Mouse (Mus musculus) c-Kit-positive CD71-negative TER-119-negative erythroid progenitor cells, embryonic 14.5 days (primary cell): ENCODE results near the gene Med31.
"Not testable (repeated sequence)": the region's sequence is repeated elsewhere in the genome, so short reads cannot be mapped to it uniquely, and the experiment has no call there.

Experiments
- DNase-seq: peaks from one replicate; pipeline ENCODE4 v3.0.0-alpha.2; 2013; ENCODE audit warnings: low read depth

The Med31 gene

DNA sequence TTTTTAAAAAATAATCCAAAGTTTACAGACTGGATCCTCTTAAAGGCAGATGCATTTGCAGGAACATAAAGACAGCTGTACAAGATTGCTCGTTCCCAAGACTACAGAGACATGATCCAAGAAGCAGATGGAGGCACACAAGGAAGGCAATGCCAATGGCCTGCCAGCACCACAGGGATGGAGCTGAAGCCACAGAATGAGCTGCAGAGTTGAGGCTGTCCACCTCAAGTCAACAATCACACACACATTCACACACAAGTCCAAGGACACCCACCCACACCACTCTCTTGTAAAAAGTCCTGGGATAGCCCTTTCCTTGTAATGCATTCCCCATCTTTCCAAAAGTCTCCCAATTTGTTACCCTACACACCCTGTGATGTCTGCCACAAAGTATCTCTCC lies 12.0 kb downstream of the Med31 start:
- DNase-seq, result no peak

DNA sequence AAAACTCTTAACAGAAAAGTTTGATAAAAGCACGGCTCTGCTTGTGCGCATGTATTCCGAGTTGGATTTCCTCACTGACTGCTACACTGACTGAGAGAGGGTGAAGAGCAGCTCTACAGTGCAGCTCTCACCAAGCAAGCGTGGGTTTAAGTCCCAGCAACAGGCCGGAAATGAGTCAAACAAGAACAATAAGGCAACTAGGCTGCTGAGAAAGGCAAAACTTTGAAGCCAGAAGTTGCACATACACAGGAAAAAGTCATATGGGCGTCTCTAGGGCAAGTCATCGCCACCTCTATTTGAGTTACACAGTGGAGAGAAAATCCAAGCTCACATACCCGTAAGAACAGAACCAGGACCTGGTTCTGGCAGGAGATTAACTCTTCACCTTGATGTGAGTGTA lies 18.9 kb downstream of the Med31 start:
- no peak for DNase-seq

DNA sequence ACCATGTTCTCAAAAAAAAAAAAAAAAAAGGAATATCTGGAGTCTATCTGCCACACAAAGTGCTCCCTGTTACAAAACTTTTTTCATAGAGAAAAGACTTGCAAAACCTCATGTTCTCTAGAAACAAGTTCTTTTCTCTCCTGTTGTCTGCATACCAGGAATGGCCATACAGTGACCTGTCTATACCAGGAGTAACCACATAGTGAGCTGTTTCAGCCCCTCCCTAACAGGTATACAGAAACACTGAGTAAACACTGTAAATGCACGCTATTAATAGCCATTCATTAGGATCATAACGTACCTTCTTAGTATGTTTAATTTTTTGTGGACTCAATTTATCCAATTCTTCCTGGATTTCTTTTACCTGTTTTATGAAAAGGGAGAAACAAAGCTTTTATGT lies 21.1 kb downstream of the Med31 start:
- no peak for DNase-seq

DNA sequence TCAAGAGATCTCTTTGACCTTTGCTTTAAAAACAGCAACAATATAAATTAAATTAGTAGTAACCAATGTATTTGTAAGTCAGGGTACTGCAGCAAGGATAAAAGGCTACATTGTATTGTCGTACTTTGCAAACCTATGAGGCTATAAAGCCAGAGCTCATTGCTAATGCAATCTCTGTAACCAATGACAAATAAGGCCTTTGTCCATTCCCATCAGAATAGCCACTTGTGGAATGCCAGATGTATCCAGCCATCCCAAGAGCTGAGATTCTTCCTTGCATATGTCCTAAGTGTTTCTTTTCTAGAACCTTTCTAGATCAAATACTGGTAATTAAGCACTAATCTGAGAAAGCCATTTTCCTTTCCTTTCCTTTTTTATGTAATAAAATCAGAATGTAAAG lies 24.5 kb downstream of the Med31 start:
- DNase-seq, result no peak

DNA sequence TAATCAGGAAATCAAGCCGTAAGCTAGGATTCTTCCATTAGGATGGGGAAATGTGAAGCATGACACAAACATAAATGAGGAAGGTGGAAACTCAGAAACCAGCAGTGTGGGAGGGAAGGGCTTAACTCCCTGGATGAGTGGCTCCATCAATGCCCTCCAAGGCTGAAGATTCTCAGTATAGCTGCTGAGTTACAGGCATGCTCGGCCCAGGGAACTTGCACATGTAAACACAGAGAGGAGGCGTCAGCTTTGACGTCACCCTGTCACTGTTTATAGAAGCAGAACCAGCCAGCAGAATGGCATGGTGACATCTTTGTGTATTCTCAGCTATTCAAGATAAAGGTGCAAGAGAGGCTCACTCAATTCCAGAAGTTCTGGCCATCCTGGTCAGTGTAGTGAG lies 31.1 kb downstream of the Med31 start:
- DNase-seq, result no peak

DNA sequence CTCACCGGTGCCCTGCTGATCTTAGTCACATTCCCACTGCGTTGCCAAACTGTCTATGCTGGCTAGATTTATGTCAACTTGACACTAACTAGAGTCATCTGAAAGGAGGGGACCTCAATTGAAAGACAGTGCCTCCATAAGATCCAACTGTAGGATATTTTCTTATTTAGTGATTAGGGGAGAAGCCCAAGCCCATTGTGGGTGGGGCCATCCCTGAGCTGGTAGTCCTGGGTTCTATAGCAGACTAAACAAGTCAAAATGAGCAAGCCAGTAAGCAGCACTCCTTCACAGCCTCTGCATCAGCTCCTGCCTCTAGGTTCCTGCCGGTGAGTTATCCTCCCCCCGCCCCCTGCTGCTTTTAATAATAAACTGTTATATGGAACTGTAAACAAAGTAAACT lies 34.3 kb downstream of the Med31 start:
- no peak for DNase-seq

DNA sequence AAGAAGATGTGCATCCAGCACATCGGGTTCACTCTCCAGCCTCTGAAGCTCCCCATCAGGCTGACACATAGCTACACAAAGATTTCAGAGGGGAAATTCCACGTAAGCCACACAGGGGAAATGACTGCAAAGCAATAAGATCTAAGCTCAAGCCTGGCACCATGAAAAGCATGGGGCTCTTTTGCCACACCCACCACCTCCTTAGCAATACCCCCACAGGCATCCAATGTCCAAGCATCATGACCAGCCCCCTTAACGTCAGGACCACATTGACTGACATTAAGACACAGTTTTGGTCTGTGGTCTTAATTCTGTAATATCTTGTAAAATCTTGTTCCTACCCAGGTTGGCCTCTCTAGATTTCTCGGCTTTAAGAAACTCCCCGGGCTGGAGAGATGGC lies 34.8 kb downstream of the Med31 start:
- DNase-seq, result no peak

DNA sequence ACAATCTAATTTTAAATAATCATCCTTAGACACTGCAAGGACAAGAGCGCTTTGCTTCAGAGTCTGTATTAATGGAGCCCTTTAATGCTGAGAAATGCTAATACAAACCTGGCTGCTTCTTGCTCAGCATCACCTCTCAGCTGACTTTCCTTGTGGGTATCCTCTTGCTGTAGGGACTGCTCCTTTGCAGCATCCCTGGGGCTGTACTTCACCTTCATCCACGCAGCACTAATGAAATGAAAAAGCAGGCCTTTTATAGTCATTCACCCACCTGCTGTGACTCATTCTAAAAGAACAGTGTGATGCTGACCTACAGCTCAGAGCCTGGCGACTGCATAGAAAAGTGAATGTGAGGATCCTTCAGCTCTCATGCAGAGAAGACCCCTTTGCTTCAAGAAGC lies 38.8 kb downstream of the Med31 start:
- no peak for DNase-seq

DNA sequence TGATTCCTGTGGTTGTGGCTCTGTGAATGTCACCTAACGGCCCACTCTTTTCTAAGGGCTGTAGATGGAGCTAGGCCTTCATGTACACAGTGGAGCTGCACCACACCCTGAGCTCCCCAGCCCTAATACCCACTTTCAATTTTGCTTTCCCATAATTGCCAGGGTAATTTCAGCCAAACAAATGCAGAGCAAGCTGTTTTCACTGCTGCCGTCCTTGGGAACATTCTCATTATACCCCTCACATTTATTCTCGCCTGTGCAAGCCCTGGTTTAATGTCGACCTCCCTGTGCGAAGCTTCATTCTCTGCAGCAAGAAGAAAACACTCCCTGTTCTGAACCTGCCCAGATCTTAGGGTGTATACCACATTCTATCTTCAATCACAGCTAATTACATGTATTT lies 39.4 kb downstream of the Med31 start:
- no peak for DNase-seq

DNA sequence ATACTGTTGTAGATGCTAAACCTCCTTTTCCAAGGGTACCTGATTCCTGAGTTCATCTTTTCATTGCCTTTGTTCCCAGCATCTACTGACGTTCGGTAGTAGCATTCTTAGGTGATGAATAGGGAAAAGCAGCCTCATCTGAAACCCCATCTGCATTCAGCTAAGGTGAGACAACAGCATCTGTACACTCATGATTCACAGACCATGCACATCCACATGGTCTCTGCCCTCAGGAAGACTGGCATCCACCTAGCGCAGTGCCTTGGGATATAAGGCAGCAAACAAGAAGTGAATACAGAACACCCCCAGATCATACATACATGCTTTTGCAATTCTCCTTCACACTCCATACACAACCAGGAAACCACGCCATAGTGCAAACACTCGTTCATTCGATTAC lies 40.7 kb downstream of the Med31 start:
- DNase-seq, result no peak

DNA sequence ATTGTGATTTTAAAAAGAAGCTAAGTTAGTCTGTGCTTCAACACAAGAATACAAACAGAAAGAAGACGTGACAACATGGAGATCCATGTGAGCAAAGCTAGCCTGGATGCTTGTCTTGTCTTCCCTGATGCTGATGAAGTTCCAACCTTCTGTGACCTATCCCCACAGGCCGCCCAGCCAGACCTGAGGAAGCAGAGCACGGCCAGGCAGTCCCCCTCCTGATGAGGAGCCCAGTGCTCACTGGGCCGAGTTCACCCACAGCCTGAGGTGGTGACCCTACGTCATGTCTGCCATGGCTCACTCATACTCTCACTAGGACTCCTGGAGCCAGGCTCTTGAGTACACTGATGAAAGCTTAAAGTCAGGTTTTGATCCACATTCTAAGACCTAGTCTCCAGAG lies 41.9 kb downstream of the Med31 start:
- no peak for DNase-seq

DNA sequence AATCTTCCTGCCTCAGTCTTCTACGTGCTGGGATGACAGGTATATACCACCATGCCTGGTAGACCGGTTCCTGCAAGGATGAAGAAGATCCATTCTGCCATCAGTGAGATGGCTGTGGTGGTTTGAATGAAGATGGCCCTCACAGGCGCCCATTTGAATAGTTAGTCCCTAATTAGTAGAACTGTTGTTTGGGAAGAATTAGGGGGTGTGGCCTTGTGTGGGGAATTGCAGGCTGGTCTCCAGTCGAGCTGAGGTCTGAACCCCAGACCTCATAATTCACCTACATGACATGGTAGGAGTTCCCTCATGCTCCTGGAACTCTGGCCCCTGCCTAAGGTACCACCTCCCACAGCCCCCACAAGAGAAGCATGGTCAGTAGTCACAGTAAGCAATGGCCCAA lies 43.5 kb downstream of the Med31 start:
- not testable (repeated sequence) for DNase-seq

DNA sequence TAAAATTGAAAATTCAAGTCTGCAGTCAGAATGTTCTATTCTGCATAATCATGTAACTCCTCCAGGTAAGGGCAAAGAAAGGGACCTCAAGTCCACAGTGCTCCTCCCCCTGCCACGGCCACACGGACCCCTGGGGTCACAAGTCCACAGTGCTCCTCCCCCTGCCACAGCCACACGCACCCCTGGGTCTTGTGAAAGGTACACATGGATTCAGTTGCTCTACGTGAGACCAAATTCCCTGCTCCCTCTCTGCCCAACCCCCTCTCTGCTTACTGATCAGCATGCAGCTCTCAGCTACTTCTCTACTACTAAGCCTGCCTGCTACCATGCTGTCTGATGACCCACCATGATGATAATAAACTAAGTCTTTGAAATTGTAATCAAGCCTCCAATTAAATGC lies 45.5 kb downstream of the Med31 start:
- DNase-seq, result no peak

DNA sequence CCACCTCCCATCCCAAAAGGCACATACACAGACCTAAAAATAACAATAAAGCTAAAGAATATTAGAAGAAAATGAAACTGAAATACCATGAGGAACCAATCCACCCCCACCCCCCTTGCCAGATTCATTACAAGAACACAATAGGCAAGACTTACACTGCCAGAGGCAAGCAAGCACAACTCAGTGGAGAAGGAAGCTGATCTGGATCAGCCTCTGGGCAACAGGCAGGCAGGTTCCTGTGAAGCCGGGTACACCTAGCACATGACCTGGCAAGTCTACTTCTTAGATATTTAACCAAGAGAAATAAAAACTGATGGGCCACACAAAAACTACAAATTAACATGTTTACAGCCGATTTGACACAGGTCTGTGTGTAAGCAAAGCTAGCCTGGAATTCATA lies 52.2 kb downstream of the Med31 start:
- no peak for DNase-seq
